Mouse (Mus musculus) thymus, postnatal 25 days (tissue): ENCODE measurements around the gene Abcf1.
"Not testable (repeated sequence)": the region's sequence is repeated elsewhere in the genome, so short reads cannot be mapped to it uniquely, and the experiment has no call there.

Experiments used
- DNase-seq: peaks from one replicate; pipeline ENCODE4 v3.0.0; 2022

Gene Abcf1

DNA sequence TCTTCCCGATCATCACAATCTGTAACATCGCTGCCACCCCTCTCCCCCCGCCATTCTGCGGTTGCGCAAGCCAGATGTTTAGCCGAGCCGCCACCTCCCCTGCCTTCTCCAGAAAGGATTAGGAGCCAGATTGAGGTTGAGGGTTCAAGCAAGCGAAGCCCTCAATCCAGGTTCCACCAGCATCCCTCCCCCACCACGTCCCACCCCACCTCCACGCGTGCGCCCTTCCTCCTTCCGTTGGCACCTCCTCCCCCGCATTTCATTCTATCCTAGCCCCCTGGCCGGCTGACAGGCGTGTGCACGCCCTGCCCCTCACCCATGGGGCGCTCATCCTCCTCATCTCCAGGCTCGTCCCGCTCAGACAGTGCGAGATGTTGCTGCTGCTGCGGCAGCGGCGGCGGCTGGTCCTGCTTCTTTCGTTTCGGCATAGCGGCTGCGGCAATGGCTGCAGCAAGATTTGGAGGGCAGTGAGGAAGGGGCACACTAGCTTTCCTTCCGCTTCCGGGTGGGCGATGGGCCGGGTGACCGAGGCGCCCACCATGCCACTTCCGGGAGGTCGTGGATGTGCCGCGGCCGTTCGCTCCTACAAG, 9.3 kb upstream of the Abcf1 start:
- DNase-seq: peak; percentile 82

DNA sequence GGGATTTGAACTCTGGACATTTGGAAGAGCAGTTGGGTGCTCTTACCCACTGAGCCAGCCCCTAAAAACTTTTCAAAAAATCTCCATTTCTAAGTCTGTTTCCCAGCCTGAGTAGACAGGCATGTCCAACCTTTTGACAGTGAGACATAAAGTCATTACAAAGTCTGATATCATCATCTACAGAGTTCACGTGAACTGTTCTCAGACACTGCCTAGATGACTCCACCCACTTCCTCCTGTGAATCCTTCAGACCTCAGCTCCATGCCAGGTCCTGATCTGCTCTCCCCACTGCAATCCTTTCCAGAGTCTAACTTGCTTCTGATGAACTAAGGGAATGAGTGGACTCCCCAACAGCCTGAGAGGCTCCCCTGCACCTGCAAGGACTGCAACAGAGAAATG, 2.6 kb upstream of the Abcf1 start:
- no peak for DNase-seq

DNA sequence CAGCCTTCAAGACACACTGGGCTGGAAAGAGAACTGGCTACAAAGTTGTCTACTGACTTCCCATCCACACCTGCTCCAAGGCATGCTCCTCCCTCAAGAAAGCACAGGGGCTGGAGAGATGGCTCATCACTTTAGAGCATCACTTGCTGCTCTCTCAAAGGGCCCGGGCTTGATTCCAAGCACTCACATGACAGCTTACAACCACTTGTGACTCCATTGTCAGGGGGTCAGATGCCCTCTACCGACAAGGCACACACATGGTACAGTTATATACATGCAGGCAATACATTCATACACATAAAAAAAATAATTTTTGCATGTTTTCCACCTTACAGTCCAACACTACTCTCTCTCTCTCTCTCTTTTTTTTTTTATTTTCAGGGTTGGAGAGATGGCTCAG, 1.9 kb downstream of the Abcf1 start:
- no peak for DNase-seq

DNA sequence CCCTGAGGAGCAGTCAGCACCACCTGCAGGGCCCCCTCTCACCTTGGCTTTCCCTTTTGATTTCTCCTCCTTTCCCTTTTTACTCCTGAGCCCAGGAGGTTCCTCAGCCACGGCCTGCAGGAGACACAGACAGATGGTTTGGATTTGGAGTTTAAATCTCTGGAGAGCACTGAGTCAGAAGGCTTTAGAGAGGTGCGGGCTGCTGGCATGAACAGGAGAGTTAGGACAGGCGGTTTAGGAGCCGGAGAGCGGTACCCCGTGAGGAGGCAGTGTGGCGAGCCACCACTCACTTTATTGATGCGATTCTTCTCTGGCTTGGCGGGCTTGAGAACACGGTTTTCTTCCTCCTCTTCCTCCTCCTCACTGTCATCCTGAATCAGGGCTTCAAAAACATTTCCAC, 6.3 kb downstream of the Abcf1 start:
- DNase-seq: no peak

DNA sequence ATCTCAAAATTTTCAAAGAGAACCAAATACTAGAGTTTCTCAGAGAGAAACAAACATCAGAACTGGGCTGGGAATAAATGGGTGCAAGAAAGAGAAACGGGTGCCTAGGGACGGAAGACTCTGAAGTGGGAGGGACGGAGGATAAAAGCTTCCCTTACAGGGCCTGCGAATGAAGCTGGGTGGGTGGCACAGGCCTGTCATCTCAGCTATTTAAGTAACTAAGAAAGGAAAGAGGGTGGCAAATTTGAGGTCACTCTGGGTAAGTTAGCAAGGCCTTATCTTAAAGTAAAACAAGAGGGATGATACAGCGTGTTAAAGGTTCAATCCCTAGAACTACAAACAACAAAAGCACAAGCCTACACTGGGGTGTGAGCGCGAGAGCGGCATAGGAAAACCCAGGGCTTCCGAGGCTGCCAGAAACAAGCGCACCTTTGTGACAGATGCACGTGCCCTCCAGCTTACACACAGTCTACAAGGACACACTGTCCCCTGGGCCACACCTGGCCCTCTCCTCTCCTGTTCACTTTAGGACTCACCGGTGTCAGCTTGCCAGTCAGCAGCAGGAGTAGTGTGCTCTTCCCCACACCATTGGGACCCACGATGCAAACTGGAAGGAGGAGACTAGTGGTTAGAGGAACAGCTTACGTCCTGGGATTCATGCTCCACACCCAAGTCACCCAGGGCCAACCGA, 10.9 kb downstream of the Abcf1 start:
- DNase-seq: no peak

DNA sequence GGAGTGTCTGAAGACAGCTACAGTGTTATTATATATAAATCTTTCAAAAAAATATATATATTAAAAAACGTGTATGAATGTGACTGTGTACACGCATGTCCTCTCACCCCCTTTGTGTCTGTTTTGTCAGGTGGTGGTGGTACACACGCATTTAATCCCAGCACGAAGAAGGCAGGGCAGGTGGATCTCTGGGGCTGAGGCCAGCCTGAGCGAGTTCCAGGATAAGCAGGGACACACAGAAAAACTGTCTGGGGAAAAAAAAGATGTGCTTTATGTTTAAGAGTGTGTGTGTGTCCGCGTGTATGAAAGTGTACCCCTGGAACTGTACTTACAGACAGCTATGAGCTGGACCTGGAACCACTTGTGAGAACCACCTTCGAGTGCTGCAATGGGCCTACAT, 14.9 kb downstream of the Abcf1 start:
- no peak for DNase-seq

DNA sequence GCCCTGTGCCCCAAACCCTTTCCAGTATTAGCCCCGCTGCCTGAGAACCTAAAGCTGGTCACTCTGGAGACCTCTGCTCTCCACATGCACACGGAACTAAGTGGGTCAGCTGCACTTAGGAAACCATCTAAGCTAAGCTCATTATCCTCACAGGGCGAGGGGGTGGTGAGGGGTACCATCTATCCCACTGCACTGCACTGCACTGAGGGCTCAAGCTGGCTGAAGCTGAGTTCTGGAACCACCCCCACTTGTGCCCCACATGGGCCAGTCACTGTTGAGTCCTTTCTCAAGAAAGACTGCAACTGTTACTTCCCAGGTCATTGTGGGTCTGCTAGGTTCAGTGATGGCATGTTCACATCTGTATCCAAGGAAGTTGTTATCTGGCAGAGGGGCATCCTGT, 17.0 kb downstream of the Abcf1 start:
- not testable (repeated sequence) for DNase-seq

DNA sequence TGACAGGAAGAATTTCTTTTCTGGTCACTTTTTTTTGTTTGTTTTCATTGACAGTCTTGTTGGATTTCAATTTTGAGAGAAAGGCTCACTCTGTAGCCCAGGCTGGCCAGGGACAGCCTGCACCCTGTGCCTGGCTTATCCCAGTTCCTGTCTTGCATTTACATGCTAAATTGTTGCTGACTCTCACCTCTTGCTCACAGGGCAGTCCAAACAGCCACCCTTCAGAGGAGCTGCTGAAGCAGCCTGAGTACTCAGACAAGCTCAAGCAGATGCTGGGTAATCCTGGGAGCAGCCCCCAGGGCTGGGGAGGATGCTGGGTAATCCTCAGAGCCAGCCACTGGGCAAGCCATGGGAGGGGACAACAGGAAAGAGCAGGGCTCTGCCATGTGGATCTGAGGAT, 18.6 kb downstream of the Abcf1 start:
- not testable (repeated sequence) for DNase-seq

DNA sequence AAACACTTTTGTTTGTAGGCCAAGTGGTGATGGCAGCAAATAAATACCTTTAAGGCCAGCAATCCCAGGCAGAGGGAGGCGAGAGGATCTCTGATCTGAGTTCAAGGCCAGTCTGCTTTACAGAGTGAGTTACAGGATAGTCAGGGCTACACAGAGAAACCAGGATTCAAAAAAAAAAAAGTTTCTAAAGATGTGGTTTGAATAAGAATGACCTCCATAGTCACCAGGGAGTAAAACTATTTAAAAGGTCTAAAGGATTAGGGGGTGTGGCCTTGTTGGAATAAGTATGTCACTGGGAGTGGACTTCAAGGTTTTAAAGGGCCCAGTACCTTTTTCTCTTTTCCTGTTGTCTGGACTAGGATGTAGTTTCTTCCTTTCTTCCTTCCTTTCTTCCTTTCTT, 29.6 kb downstream of the Abcf1 start:
- no peak for DNase-seq

DNA sequence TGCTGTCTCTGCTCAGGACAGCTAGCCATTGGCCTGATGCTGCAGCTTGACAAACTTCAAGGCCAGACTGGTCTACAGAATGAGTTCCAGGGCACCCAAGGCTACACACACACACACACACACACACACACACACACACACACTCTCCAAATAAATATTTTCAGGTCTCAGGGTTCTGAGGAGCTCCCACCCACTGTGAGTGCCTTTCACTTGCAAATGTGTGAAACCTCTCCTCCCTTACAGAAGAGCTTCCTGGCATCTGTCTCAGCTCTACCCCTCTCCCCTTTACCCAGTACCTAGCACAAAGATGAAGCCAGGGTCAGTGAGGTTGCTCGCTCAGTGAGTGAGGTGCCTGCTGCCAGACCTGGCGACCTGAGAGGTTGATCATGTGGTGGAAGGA, 30.5 kb downstream of the Abcf1 start:
- no peak for DNase-seq

DNA sequence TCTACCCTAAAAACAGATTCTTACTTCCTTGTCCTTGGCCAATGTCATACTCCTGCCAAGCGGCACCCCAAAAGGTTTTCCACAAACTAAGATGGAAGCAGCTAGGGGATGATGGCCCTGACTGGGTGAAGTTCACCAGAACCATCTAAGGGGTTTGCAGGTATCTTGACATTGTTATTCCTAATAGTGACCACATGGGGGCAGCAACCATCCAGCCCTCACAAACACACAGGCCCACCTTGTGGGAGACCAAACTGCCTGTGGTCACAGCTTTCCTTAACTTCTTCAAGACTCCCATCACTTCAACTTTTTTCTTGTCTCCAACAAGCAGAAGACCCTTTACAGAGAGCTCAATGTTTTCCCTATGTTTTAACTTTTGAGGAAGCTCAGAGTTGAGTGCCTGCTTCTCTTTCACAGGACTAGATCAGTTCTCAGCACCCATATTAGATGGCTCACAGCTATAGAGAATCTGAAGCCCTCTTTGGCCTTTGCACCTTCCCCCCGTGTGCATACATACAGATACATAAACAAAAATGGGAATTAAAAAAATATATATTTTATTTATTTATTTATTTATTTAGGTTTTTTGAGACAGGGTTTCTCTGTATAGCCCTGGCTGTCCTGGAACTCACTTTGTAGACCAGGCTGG, 31.7 kb downstream of the Abcf1 start:
- peak; percentile 68 for DNase-seq

DNA sequence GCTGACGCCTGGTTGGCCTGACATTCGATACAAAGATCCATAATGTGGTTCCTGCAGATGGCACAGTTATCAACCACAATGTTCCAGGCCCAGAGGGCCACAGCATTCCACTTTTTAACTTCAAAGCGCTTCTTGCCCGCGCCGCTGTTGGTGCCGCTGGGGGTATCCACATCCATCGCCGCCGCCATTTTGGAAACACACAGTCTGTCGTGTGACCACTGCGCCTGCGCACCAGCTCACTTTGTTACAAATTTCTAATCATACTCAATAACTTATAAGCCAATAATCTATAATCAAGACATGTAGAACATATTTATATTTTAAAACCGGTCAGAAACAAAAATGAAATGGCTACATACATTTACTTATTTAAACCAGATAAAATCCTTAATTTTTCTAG, 33.8 kb downstream of the Abcf1 start:
- not testable (repeated sequence) for DNase-seq

DNA sequence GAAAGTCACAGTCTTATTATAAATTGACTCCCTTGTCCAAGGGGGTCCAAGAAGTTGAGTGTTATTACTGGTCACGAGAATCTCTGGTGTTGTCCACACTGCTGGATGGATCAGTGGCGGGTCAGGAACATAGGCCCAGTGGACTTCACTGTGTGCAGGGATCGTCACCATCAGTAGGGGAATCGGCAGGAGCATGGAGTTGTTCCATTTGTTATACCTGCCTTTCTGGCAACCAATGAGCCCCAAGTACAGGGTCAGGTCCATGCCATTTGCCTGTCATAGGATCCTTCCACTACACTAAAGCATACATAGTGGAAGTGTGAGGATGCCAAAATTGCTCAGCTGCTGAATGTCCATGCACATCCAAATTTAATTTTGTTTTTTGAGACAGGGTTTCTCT, 37.0 kb downstream of the Abcf1 start:
- DNase-seq: no peak

DNA sequence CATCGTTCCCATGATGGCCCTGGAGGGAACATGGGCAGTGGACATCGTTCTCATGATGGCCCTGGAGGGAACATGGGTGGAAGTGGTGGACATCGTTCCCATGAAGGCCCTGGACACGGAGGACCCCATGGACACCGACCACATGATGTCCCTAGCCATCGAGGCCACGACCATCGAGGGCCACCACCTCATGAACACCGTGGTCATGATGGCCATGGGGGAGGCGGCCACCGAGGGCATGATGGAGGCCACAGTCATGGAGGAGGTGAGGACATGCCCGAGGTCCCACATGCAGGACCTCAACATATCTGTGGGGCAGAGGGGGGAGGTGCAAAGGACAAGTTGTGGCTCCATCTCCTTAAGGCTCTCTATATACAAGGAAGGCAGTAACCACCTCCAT, 38.9 kb downstream of the Abcf1 start:
- no peak for DNase-seq

DNA sequence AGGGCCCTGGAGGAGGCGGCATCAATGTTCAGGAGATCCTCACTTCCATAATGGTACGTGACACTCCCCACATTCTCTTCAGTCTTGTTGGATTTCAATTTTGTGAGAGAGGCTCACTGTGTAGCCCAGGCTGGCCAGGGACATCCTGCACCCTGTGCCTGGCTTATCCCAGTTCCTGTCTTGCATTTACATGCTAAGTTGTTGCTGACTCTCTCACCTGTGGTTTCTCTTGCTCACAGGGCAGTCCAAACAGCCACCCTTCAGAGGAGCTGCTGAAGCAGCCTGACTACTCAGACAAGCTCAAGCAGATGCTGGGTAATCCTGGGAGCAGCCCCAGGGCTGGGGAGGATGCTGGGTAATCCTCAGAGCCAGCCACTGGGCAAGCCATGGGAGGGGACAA, 40.0 kb downstream of the Abcf1 start:
- DNase-seq: no peak

DNA sequence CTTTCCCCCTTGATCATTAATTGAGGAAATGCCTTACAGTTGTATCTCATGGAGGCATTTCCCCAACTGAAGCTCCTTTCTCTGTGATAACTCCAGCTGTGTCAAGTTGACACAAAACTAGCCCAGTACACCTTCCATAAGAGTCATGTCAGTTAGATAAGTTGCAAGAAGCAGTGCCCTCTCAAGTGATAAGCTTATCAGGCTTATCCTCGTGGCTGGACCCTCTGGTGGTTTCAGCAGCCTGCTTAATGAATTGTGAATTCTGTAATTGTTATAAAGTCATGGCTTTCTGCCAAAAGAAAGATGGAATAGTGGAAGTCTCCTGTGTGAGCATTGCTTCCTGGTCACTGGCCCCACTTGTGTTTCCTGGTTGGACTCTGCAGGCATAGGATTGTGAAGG, 42.1 kb downstream of the Abcf1 start:
- DNase-seq: no peak

DNA sequence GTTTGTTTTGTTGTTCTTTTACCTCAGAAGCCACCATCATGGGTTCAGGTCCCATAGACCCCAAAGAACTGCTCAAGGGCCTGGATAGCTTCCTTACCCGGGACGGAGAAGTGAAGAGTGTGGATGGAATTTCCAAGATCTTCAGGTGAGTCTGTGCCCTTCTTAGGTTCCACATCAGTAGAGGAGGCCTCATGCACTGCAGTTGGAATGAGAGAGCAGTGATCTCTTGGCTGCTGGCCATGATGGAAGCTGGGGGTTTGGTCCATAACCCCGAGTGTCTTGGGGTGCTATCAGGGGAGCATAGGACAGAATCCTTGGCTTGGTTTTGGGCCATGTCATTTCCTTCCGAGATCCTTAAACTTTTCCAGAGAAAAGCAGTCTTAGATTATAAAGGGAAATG, 46.3 kb downstream of the Abcf1 start:
- DNase-seq: no peak

DNA sequence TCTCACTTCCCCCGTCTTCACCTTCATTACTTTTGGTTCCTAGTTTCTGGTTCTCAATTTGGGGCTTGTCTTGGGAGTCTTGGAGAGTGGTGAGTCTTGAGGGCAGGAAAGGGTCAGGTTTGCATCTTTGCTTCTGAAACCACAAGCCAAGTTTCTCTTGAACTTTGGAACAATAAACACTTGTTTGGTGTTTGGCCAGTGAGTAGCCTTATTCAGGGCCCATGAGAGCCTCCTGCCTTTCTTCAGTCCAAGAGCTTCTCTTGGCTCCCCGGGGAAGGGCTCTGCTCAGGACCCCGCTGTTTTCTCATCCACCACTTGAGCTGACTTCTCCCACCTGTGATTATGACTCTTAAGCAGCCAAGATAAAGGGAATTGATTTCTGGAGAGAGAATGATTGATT, 47.0 kb downstream of the Abcf1 start:
- no peak for DNase-seq

DNA sequence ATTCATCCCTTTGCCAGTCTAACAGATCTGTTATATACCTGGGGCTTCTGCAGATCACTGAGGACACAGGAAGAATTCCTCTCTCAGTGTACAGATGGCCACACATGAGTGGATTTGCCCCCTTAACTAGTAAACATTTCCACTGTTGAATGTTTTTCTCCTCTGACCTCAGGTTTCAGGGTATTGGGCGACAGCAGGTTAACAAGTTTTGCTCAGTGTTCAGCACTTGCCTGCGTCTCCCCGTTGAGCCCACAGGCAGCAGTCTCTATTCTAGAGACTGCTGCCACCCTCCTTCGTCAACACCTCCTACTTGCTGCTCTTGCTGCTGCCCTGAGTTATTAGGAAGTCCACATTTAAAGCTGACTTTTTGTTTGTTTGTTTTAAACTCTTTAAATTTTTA, 47.9 kb downstream of the Abcf1 start:
- no peak for DNase-seq

DNA sequence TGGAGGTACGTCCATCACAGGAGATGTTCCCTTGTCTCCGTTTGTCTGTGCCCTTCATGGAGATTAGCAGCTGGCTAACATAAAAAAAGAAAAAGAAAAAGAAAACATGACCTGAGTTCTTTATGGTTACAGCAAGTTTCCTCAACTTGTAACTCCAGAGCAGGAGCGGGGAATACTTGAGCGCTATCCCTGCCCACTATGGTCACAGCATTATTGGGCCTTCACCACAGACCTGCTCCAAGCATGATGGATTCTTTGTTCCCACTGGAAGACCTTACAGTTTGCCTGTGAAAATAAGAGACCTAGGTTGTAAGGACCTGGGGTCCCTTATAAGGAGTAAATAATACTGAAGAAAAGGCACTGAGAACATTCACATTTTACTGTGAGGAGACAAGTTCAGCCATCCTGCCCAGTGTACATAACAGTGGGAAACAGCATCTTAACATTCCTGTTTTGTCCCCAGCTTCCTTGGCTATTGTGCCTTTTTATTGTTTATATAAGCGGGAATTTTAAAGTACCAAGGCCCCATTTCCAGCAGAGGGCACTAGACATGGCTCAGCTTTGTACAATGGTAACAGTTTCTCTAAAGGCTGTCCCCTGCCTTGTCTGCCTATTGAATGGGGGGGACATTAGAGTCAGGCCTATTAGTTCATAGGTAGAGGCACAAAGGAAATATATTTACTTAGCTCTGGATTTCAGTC, 48.5 kb downstream of the Abcf1 start:
- peak; percentile 35 for DNase-seq

DNA sequence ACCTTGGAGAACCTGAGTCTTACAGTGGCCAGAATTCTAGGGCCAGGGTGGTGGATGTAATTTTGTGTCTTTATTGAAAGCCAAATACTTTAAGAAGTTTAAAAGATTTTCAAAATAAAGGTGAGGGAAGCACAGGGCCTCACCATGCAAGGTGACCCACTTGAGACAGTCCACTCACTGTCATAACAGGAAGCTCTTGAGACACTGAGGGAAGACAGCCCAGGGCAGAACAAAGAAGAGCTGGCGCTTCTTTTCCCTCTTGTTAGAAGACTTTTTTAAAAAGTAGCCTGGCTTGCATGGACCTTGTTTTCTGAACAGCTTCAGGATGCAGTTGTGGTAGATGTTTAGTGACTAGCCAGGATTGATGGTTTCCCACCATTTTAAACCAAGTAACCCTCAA, 49.2 kb downstream of the Abcf1 start:
- DNase-seq: no peak

DNA sequence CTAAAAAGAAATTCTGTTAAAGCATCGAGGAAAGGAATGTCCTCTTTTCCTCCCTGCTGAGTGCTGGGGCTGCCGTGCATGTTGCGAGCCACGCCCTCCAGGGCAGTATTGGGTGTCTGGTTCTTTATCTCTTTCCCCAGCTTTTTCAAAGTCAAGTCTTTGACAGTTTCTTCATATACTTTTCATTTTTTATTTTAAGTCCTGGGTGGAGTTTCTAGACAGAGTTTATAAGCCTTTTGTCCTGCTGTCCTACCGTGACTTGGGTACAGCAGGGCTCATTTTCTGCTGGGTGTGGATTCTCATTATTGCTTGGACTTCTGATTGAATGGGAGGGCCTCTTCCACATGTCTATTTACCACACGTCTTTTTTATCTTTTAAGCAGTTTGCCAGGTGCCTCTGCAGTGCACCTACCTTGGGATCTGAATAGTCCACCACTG, 49.7 kb downstream of the Abcf1 start:
- DNase-seq: no peak

DNA sequence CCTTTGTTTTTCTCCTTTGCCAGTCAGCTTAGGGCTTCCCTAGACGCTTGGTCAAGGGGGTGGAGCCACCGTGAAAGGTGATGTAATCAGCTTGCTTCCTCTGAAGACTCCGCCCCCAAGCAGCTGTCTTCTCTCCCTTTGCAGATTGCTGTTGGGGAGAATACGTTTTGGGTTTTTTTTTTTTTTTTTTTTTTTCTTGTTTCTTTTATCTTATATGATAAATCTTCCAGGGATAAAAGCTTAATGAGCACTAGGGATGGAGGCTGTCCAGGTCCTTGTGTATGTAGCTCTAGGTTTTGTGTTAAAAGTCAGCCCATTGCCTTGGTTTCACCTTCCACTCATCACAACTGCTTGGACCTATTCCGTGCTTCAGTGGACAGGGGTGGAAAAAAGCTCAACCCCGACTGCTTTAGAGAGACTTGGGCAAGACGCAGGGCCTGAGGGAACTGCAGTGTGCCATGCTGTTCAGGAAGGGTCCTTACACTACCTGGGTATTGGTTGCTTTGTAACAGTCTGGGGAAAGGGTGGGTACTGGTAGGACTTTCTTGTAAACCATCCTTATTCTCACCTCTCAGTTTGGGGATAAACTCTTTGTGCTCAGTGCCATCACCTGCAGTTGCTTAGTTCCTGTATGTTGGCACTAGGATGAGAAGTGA, 50.4 kb downstream of the Abcf1 start:
- DNase-seq: peak; percentile 97
